Mouse (Mus musculus) left cerebral cortex, postnatal 10 days (tissue): ENCODE results near the gene Hist1h3f. TPM values are rescaled to one million over a fixed set of nuclear protein-coding genes. Genes with fewer than 3 reads are reported as not detected.

ENCODE experiments used
- DNase-seq, 2 experiments: peaks; one replicate each; pipeline ENCODE4 v3.0.0; 2021 to 2022; ENCODE audit warnings: low spot score in 2 of 2, mixed read lengths in 1 of 2; ENCODE audit errors: extremely low spot score in 1 of 2
- intact Hi-C: fragments of 180-260 bp; cut with DNase I; formaldehyde crosslinking; loops from one replicate; pipeline ENCODE4 v1.15.1; 2025
- total RNA-seq, 2 experiments: library from RNA; stranded (reverse); gene quantifications; 2 replicates each; pipeline ENCODE4 v1.2.3; 2021

The Hist1h3f gene
- 10 to 100 TPM; 22.6 to 23.0 TPM for total RNA-seq

- DNase-seq = peak; percentile 54 to 92
- intact Hi-C loops = no loop called here
Observed at GRCm38 (mm10) chr13:23543965-23544786, at the start of gene Hist1h3f. Gene Hist1h3f, plus strand, starts transcription at chr13:23544052.

DNA sequence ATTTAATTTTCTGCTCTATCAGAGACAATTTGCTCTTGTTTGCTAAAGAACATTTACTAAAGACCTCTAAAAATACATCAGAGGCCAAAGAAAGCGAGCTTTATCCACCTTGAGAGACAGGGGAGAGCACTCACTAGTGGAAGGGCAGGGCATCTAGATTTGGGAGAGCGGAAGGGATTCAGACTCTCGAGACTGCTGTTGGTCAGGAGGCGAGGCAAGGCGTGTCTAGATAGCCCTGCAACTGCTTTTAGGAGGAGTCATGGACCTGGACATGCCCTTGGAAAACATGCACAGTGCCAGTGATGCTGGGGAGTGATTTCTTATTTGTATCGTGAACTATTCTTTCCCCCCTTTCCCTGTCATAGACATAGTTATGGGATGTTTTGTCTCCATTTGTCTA is 48.3 kb upstream of the Hist1h3f start:
- no peak for DNase-seq
- intact Hi-C loops = no loop called here

DNA sequence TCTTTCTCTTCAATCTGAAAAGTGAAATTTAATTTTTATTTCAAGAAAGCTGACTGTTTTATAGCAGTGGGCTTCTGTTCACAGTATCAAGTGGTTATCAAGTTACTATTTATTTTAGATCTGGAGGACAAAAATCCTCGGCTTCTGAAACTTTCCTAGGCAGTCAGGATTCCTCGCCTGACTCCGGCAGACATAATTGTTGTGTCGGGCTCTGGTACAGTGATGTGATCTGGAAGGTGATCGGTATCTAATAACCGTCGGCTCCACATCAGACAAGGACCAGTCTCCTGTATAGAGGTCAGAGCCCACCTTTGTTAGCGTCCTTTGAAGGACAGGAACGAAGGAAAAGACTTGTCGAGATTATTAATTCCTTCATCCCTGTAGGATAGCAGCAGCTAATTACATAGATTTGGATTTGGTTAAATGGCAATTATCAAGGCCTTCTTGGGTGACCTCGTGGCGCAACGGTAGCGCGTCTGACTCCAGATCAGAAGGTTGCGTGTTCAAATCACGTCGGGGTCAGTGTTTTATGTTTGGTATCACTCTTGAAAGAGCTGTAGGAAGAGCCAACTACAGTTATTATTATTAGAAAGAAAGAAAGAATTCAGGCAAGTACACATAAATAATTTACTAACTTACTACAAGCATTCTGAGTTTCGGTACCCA is 46.1 kb upstream of the Hist1h3f start:
- peak in 1 of 2 experiments; percentile 19 for DNase-seq
- intact Hi-C loops = no loop called here

DNA sequence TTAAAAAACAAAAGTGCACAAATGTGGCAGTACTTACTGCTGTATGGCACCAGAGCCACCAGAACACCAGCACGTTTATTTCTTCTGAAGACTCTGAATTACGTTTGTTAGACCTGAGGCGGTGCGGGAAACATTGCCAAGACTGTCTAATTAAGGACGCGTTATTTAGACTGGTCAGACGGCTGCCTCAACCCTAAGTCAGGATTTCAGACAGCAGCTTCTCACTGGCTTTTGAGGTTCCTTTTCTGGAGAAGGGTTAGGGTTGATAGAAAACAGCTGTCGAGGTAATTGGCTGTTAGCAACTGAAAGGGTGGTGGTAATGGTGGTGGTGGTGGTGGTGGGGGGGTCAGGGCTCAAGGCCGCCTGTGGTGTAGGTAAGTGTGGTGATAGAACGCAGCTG is 45.2 kb upstream of the Hist1h3f start:
- no peak for DNase-seq
- intact Hi-C loops = no loop called here

- no peak for DNase-seq
- intact Hi-C loops = loop anchor here (5.0 kb wide), 1 partner anchor 33 kb away; the partner anchor contains the start of gene Btn1a1
Observed at GRCm38 (mm10) chr13:23499943-23500342, 43.9 kb upstream of the Hist1h3f start.

GRCm38 (mm10) chr13:23500424-23501200 is 43.2 kb upstream of the Hist1h3f start:
- intact Hi-C loops = loop anchor here (5.0 kb wide), 1 partner anchor 33 kb away; the partner anchor contains the start of gene Btn1a1

DNA sequence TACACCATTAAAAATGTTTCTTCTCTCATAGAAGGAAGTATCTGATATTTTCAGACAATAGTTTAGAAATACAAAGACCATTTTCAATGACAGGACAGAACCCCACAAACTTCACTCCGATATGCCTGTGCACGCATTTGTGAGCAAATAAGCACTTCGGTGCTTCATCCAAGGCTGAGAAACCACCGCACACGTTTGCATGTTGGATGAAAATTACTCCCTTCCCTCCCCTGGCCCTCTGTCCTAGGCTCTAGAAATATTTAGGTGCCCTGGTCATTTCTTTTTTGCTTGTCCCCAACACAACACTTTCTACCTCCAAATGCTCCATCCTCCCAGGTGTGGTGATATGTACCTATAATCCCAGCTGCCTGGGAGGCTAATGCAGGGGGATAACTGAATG is 42.3 kb upstream of the Hist1h3f start:
- intact Hi-C loops = loop anchor here (5.0 kb wide), 1 partner anchor 34 kb away; the partner anchor contains the start of gene Btn1a1
- no peak for DNase-seq

More at GRCm38 (mm10) chr13:23500424-23501200, 43.2 kb upstream of the Hist1h3f start:
- DNase-seq = peak; percentile 47 to 74

- intact Hi-C loops = loop anchor here (5.0 kb wide), 1 partner anchor 35 kb away; the partner anchor contains the start of gene Btn1a1
Observed at GRCm38 (mm10) chr13:23502031-23502567, 41.8 kb upstream of the Hist1h3f start.

GRCm38 (mm10) chr13:23502916-23503315 is 40.9 kb upstream of the Hist1h3f start:
- intact Hi-C loops = loop anchor here (5.0 kb wide), 1 partner anchor 36 kb away; the partner anchor contains the start of gene Btn1a1
- DNase-seq = no peak

More at GRCm38 (mm10) chr13:23502031-23502567, 41.8 kb upstream of the Hist1h3f start:
- DNase-seq = no peak

GRCm38 (mm10) chr13:23503797-23504196 is 40.1 kb upstream of the Hist1h3f start:
- intact Hi-C loops = loop anchor here (5.0 kb wide), 1 partner anchor 36 kb away; the partner anchor contains the start of gene Btn1a1
- peak; percentile 28 to 45 for DNase-seq

DNA sequence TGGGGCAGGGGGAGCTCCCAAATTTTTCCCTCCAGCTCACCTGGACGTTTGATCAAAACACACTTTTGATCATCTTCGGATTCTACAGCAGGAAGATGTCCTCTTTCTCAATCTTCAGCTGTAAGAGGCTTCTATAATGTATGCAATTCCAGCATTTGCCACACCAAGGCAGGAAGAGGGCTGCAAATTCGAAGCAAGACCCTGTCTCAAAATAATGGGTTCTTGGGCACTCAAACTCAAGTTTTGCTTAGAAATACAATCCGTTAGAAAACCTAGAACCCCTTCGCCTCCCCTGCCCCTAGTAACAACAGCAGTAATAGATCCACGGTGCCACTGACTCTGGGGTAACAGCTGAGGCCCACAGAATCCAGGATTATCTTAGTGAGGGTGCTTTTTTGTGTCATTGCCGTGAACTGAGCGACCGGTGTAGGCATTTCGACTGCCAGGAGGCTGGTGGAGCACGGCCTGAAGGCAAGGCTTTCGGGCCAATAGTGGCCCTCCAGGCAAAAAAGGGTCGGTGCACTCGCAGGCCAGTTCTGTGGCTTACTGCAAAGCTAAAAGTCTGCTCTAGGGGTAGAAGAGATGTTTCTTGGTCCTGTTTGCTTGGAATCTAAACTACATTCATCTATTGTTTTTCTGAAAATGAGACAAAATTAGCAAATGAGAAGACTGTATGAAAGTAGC is 38.0 kb upstream of the Hist1h3f start:
- DNase-seq = no peak
- intact Hi-C loops = no loop called here

DNA sequence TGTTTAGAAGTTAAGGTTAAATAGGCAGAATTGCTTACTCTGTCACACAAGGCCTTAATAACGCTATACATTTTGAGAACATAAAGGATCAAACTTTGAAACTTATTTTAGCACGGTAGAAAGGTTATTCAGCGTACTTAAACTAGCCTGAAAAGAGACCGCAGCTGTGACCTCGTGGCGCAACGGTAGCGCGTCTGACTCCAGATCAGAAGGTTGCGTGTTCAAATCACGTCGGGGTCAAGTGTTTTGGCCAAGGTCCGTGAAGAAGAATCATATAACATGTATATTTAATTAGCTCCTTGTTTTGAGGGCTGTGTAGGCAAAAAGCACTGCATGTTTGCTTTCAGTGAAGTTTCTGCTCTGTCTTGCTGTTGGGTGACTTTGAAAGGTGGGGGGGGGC is 37.5 kb upstream of the Hist1h3f start:
- DNase-seq = peak in 1 of 2 experiments; percentile 26
- intact Hi-C loops = no loop called here

- intact Hi-C loops = no loop called here
- peak in 1 of 2 experiments; percentile 24 for DNase-seq
Observed at GRCm38 (mm10) chr13:23506819-23507515, 36.9 kb upstream of the Hist1h3f start.

DNA sequence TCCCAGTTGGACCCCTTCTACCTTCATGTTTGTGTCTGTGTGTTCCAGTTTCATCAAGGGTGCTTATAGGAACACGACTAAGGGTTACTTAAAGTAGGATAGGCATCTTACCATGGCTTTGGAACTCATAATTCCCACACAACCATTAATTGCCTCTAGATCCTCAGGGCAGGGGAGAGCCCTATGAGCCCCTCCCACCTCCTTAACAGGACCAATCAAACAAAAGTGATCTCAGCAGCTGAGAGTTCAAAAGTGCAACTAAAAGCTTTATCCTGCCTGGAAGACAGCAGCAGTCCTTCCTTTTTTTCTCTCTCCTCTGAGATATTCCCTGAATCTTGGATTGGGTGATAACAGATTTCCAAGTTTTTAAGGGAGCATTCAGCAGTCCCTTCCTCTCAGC is 33.7 kb upstream of the Hist1h3f start:
- intact Hi-C loops = no loop called here
- no peak for DNase-seq

DNA sequence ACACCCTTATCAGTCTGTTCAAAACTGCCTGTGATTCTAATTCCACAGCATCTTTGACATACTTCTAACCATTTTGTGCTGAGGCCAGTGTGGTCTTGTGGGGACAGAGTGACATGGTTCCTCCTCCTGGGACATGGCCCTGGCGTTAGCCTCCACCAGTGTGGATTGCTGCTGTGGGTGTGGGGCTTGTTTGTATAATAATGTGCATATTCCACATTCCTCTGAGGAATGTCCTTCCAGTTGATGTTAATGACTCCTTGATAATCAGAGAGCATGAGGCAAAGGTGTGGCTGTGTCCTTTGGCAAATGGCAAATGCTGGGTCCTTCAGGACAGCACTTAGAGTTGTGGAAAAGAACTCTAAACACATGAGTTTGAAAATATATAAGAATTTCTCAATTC is 30.3 kb upstream of the Hist1h3f start:
- DNase-seq = no peak
- intact Hi-C loops = no loop called here

DNA sequence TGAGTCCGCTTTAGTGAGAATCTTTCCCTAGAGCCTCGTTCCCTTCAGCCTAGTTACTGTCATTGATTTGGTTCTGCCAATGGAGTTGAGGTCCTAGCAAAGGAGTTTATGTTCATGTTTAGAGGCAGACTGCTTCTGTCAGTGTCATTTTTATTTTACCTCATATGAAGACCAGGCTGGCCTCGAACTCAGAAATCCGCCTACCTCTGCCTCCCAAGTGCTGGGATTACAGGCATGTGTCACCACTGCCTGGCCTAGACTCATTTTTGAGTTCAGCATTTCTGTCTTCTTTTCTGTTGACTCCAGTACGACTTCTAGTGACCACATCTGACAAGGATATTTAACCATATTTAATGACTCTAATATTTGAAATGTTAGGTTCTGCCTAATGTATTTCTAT is 28.6 kb upstream of the Hist1h3f start:
- DNase-seq = no peak
- intact Hi-C loops = loop anchor here (5.0 kb wide), 2 partner anchors 213 to 1573 kb away; no protein-coding TSS in a partner anchor

DNA sequence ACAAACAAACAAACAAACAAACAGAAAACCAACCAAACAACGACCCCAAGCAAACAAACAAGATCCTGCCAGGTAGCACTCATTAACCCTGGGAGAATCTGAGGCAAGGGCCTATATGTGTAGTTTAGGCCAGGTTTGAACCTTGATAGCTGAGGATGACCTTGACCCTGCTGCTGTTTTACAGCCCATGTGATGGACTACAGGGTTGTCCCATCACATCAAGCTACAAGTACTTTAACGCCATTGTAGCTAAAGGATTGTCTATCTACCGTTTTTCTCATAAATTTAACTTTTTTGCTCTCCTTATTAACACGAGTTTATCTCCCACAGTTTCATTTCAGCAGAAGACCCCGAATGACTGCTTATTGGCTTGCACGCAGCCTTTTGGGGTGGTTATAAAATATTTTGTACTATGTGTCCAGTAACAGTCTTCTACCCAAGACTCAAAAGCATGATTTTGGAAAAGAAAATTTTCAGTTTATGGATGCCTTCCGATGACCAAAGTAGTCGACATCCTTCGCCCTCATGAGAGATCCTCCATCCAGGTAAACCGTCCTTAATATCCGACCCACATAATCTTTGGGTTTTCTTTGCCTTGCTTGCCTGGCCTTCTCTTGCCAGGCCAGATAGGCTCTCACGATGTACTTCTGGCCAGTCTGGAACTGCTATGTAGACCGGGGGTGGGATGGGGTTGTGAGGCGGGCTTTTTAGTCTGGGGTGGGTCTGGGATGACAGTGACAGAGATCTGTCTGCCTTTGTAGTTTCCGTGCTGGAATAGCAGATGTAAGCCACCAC is 27.8 kb upstream of the Hist1h3f start:
- intact Hi-C loops = loop anchor here (5.0 kb wide), 2 partner anchors 214 to 1574 kb away; no protein-coding TSS in a partner anchor
- DNase-seq = no peak
